Mouse (Mus musculus) 416B (cell line): Measurements from ENCODE around the gene Ppil2.
A peak's percentile ranks its signal among the peaks of the same experiment; 100 is the strongest.

ENCODE experiments used
- DNase-seq: peaks from one replicate; pipeline ENCODE4 v3.0.0; 2011; ENCODE audit warnings: low read depth

Gene Ppil2

GRCm38 (mm10) chr16:17110771-17111743 lies at the start of gene Ppil2:
TSS of gene Ppil2 (minus strand) at chr16:17111257.
- peak; percentile 84 for DNase-seq

GRCm38 (mm10) chr16:17154346-17154745 lies 43.3 kb upstream of the Ppil2 start:
- DNase-seq, result no peak

- DNase-seq, result no peak
Measured at GRCm38 (mm10) chr16:17151874-17152273, 40.8 kb upstream of the Ppil2 start.

- no peak for DNase-seq
Measured at GRCm38 (mm10) chr16:17150520-17151258, 39.6 kb upstream of the Ppil2 start.

- DNase-seq, result no peak
Measured at GRCm38 (mm10) chr16:17148084-17148483, 37.0 kb upstream of the Ppil2 start.

- no peak for DNase-seq
Measured at GRCm38 (mm10) chr16:17147391-17147929, 36.4 kb upstream of the Ppil2 start.

GRCm38 (mm10) chr16:17146772-17147235 lies 35.7 kb upstream of the Ppil2 start, which contains the start of gene Ccdc116:
TSS of gene Ccdc116 (minus strand) at chr16:17147229.
- DNase-seq, result no peak

- peak; percentile 57 for DNase-seq
Measured at GRCm38 (mm10) chr16:17144339-17144738, 33.3 kb upstream of the Ppil2 start, which contains the start of gene Ydjc. TSS of gene Ydjc (plus strand) at chr16:17144621.

- DNase-seq, result peak; percentile 24
Measured at GRCm38 (mm10) chr16:17137355-17137754, 26.3 kb upstream of the Ppil2 start.

- DNase-seq, result no peak
Measured at GRCm38 (mm10) chr16:17132906-17133200, 21.8 kb upstream of the Ppil2 start.

- peak; percentile 97 for DNase-seq
Measured at GRCm38 (mm10) chr16:17132089-17132905, 21.2 kb upstream of the Ppil2 start, which contains the start of gene Sdf2l1. TSS of gene Sdf2l1 (minus strand) at chr16:17132383.

- DNase-seq, result peak; percentile 26
Measured at GRCm38 (mm10) chr16:17131191-17132088, 20.4 kb upstream of the Ppil2 start.

- peak; percentile 90 for DNase-seq
Measured at GRCm38 (mm10) chr16:17127292-17127691, 16.2 kb upstream of the Ppil2 start.

- peak; percentile 94 for DNase-seq
Measured at GRCm38 (mm10) chr16:17124871-17125520, 13.9 kb upstream of the Ppil2 start, which contains the start of gene 2610318N02Rik. TSS of gene 2610318N02Rik (minus strand) at chr16:17125167.

- peak; percentile 38 for DNase-seq
Measured at GRCm38 (mm10) chr16:17124119-17124870, 13.2 kb upstream of the Ppil2 start.

- no peak for DNase-seq
Measured at GRCm38 (mm10) chr16:17121569-17121968, 10.5 kb upstream of the Ppil2 start.

- DNase-seq, result no peak
Measured at GRCm38 (mm10) chr16:17117309-17117799, 6.3 kb upstream of the Ppil2 start.

GRCm38 (mm10) chr16:17104600-17104999 lies 6.5 kb downstream of the Ppil2 start:
- no peak for DNase-seq
